In the genomic region with DNA sequence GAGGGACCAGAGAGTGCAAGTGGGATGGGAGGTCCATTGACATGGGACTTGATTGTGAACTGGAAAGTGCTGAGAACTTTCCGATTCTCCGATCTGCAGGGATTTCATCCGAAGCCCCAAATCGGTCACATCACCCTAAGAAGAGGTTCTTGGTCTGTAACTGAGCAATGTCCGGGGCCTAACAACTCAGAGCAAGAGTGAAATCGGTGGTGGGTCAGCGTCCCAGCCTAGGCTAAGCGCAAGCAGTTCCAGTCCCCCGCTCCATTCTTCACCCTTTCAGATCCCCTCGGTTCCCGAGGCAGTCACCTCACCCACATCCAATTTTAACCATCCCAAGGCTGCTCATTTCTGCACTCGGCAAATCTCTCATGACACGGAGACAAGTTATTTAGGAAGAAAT, we compare ENCODE assay signal across 7 mouse cellular contexts. TPM values are rescaled to one million over a fixed set of nuclear protein-coding genes. Genes with fewer than 3 reads are reported as not detected.
DNase-seq lines count a peak whose midpoint lies in the region; ATAC-seq lines count a peak whose summit lies in the region.

No protein-coding gene starts in this region.

- H3K9ac ChIP-seq in forebrain, embryonic 15.5 days (replicated peaks): peak overlapping the region; percentile 81
- H3K9ac ChIP-seq in limb, embryonic 15.5 days: peak overlapping the region; percentile 83
- peak overlapping the region; percentile 70 for H3K9ac ChIP-seq in stomach, embryonic 14.5 days (replicated peaks; ENCODE audit: low read depth, low read length)

- no peaks in the 10 kb centered on the region for H3K9me3 ChIP-seq in forebrain, embryonic 15.5 days
- H3K9me3 ChIP-seq in limb, embryonic 15.5 days: no peaks in the 10 kb centered on the region
- H3K9me3 ChIP-seq in stomach, embryonic 14.5 days (ENCODE audit: control insufficient read depth, low read depth, low read length): no peaks in the 10 kb centered on the region

- peak; percentile 36 for DNase-seq in ovary, postnatal 10 days (ENCODE audit: low spot score)
- DNase-seq in ovary, postnatal 14 days (ENCODE audit: low spot score): no peak
- DNase-seq in urinary bladder, adult 2 months (ENCODE audit: low spot score): no peak
- DNase-seq in urinary bladder, adult 18-20 months (ENCODE audit: low spot score in 2 of 2): no peak

- H3K4me3 ChIP-seq in forebrain, embryonic 15.5 days: peak overlapping the region; percentile 61
- peak overlapping the region; percentile 61 for H3K4me3 ChIP-seq in limb, embryonic 15.5 days
- peak overlapping the region; percentile 60 for H3K4me3 ChIP-seq in stomach, embryonic 14.5 days (ENCODE audit: low read depth, low read length)

- under 1% methylated on average over 13 of the region's 13 CpGs for WGBS in forebrain, embryonic 15.5 days
- WGBS in limb, embryonic 15.5 days: 2% methylated on average over 13 of the region's 13 CpGs
- WGBS in stomach, embryonic 14.5 days: under 1% methylated on average over 13 of the region's 13 CpGs

- peak overlapping the region; percentile 56 for H3K4me2 ChIP-seq in forebrain, embryonic 15.5 days (replicated peaks)
- peak overlapping the region; percentile 72 for H3K4me2 ChIP-seq in limb, embryonic 15.5 days
- peak overlapping the region; percentile 52 for H3K4me2 ChIP-seq in stomach, embryonic 14.5 days (replicated peaks; ENCODE audit: low read depth, low read length)

- peak overlapping the region; percentile 89 for H3K27ac ChIP-seq in forebrain, embryonic 15.5 days (replicated peaks)
- H3K27ac ChIP-seq in limb, embryonic 15.5 days: peak overlapping the region; percentile 98
- H3K27ac ChIP-seq in stomach, embryonic 14.5 days (ENCODE audit: low read length): peak overlapping the region; percentile 95

- ATAC-seq in forebrain, embryonic 15.5 days (replicated peaks): no peak
- no peak for ATAC-seq in limb, embryonic 15.5 days (ENCODE audit: insufficient number of reproducible peaks, low FRiP score, low TSS enrichment, low read depth)
- ATAC-seq in stomach, embryonic 14.5 days (ENCODE audit: insufficient number of reproducible peaks, insufficient read depth, low FRiP score, low read depth): no peak

- H3K4me1 ChIP-seq in forebrain, embryonic 15.5 days: peaks cover 50% of the 10 kb centered on the region
- H3K4me1 ChIP-seq in limb, embryonic 15.5 days: peaks cover 55% of the 10 kb centered on the region
- peaks cover 21% of the 10 kb centered on the region for H3K4me1 ChIP-seq in stomach, embryonic 14.5 days (ENCODE audit: control insufficient read depth, insufficient read depth, low read length)

- no peaks in the 10 kb centered on the region for H3K36me3 ChIP-seq in forebrain, embryonic 15.5 days
- H3K36me3 ChIP-seq in limb, embryonic 15.5 days: no peaks in the 10 kb centered on the region
- H3K36me3 ChIP-seq in stomach, embryonic 14.5 days (ENCODE audit: control insufficient read depth, insufficient read depth, low read length): no peaks in the 10 kb centered on the region

- no peaks in the 10 kb centered on the region for H3K27me3 ChIP-seq in forebrain, embryonic 15.5 days
- H3K27me3 ChIP-seq in limb, embryonic 15.5 days: no peaks in the 10 kb centered on the region
- no peaks in the 10 kb centered on the region for H3K27me3 ChIP-seq in stomach, embryonic 14.5 days (ENCODE audit: control insufficient read depth, insufficient read depth, low read length)

RNA-seq across cellular contexts. Expression of gene Tmem107, which starts 0.5 kb away (rescaled TPM):
- 47.6 and 50.5 TPM in 2 replicates for polyA plus RNA-seq in forebrain, embryonic 15.5 days (2015; fragmentation: Nextera tagmentation; extraction: Ambion mirVana)
- 64.8 and 65.5 TPM in 2 replicates for polyA plus RNA-seq in limb, embryonic 15.5 days (2015; fragmentation: Nextera tagmentation; extraction: Ambion mirVana)
- 59.4 and 59.8 TPM in 2 replicates for polyA plus RNA-seq in stomach, embryonic 14.5 days (2014; fragmentation: Nextera tagmentation; extraction: Ambion mirVana)
- 17.9 and 25.8 TPM in 2 replicates for polyA plus RNA-seq in urinary bladder, adult 2 months (2012; rRNA removed)

RNA-seq across cellular contexts. Expression of gene Borcs6, which starts 10.6 kb away (rescaled TPM):
- polyA plus RNA-seq in forebrain, embryonic 15.5 days (2015; fragmentation: Nextera tagmentation; extraction: Ambion mirVana): 12.8 and 15.4 TPM in 2 replicates
- 12.9 and 13.7 TPM in 2 replicates for polyA plus RNA-seq in limb, embryonic 15.5 days (2015; fragmentation: Nextera tagmentation; extraction: Ambion mirVana)
- 9.2 and 11.0 TPM in 2 replicates for polyA plus RNA-seq in stomach, embryonic 14.5 days (2014; fragmentation: Nextera tagmentation; extraction: Ambion mirVana)
- 18.0 and 19.4 TPM in 2 replicates for polyA plus RNA-seq in urinary bladder, adult 2 months (2012; rRNA removed)

RNA-seq across cellular contexts. Expression of gene Vamp2, which starts 18.2 kb away (rescaled TPM):
- 179 and 188 TPM in 2 replicates for polyA plus RNA-seq in forebrain, embryonic 15.5 days (2015; fragmentation: Nextera tagmentation; extraction: Ambion mirVana)
- polyA plus RNA-seq in limb, embryonic 15.5 days (2015; fragmentation: Nextera tagmentation; extraction: Ambion mirVana): 95.0 and 103 TPM in 2 replicates
- polyA plus RNA-seq in stomach, embryonic 14.5 days (2014; fragmentation: Nextera tagmentation; extraction: Ambion mirVana): 104 and 107 TPM in 2 replicates
- polyA plus RNA-seq in urinary bladder, adult 2 months (2012; rRNA removed): 163 and 180 TPM in 2 replicates

RNA-seq across cellular contexts. Expression of gene Aurkb, which starts 24.6 kb away (rescaled TPM):
- 68.3 and 81.8 TPM in 2 replicates for polyA plus RNA-seq in forebrain, embryonic 15.5 days (2015; fragmentation: Nextera tagmentation; extraction: Ambion mirVana)
- 111 and 121 TPM in 2 replicates for polyA plus RNA-seq in limb, embryonic 15.5 days (2015; fragmentation: Nextera tagmentation; extraction: Ambion mirVana)
- polyA plus RNA-seq in stomach, embryonic 14.5 days (2014; fragmentation: Nextera tagmentation; extraction: Ambion mirVana): 147 and 153 TPM in 2 replicates
- polyA plus RNA-seq in urinary bladder, adult 2 months (2012; rRNA removed): 3.6 and 4.1 TPM in 2 replicates

RNA-seq across cellular contexts. Expression of gene Per1, which starts 24.9 kb away (rescaled TPM):
- polyA plus RNA-seq in forebrain, embryonic 15.5 days (2015; fragmentation: Nextera tagmentation; extraction: Ambion mirVana): 7.6 and 8.2 TPM in 2 replicates
- 24.3 and 28.9 TPM in 2 replicates for polyA plus RNA-seq in limb, embryonic 15.5 days (2015; fragmentation: Nextera tagmentation; extraction: Ambion mirVana)
- polyA plus RNA-seq in stomach, embryonic 14.5 days (2014; fragmentation: Nextera tagmentation; extraction: Ambion mirVana): 10.5 and 15.1 TPM in 2 replicates
- polyA plus RNA-seq in urinary bladder, adult 2 months (2012; rRNA removed): 26.8 and 28.5 TPM in 2 replicates
